Mouse (Mus musculus) neural tube, embryonic 15.5 days (tissue): ENCODE measurements around the gene Larp4b. TPM values are rescaled to one million over a fixed set of nuclear protein-coding genes. Genes with fewer than 3 reads are reported as not detected.
A peak's percentile ranks its signal among the peaks of the same experiment; 100 is the strongest.

Experiments
- ATAC-seq: fragments of 200-750 bp; cut with Nextera tagmentation; 2 replicates; pipeline ENCODE4 v1.8.0; 2017; ENCODE audit warnings: mild to moderate bottlenecking, moderate TSS enrichment, moderate library complexity; ENCODE audit not compliant: low FRiP score
- H3K27ac ChIP-seq: fragments of 300-500 bp; sonication (generic); replicated peaks from 2 replicates; pipeline ENCODE4 v1.5.1; 2015; ENCODE audit warnings: mild to moderate bottlenecking, inconsistent platforms
- H3K27me3 ChIP-seq: fragments of 300-500 bp; sonication (generic); replicated peaks from 2 replicates; pipeline ENCODE4 v1.6.1; 2015; ENCODE audit warnings: inconsistent platforms
- H3K36me3 ChIP-seq: fragments of 300-500 bp; sonication (generic); 2 replicates; pipeline ENCODE4 v1.6.1; 2015; ENCODE audit warnings: inconsistent platforms
- H3K4me1 ChIP-seq: fragments of 300-500 bp; sonication (generic); 2 replicates; pipeline ENCODE4 v1.6.1; 2015; ENCODE audit warnings: inconsistent platforms
- H3K4me2 ChIP-seq: fragments of 300-500 bp; sonication (generic); 2 replicates; pipeline ENCODE4 v1.6.1; 2015; ENCODE audit warnings: inconsistent platforms, mild to moderate bottlenecking, moderate library complexity
- H3K4me3 ChIP-seq: fragments of 300-500 bp; sonication (generic); replicated peaks from 2 replicates; pipeline ENCODE4 v1.5.1; 2015; ENCODE audit warnings: mild to moderate bottlenecking, inconsistent platforms
- H3K9ac ChIP-seq: fragments of 300-500 bp; sonication (generic); replicated peaks from 2 replicates; pipeline ENCODE4 v1.6.1; 2015; ENCODE audit warnings: mild to moderate bottlenecking, inconsistent platforms
- H3K9me3 ChIP-seq: fragments of 300-500 bp; sonication (generic); replicated peaks from 2 replicates; pipeline ENCODE4 v1.6.1; 2016; ENCODE audit warnings: inconsistent platforms
- WGBS: fragments of 180-500 bp; shearing (Covaris S2); methylation state at CpG from one replicate; pipeline ENCODE4 v1.1.7; 2015; ENCODE audit warnings: mixed read lengths; 5-methylcytosine and 5-hydroxymethylcytosine counted together
- polyA plus RNA-seq: library from polyadenylated mRNA; unstranded; fragments of >200 nt; fragmentation: Nextera tagmentation; extraction: Ambion mirVana; gene quantifications from 2 replicates; pipeline ENCODE4 v1.2.1, GENCODE M21; 2015

Larp4b gene
- polyA plus RNA-seq, 1 experiment from 2014 or later = 32.7 TPM

DNA sequence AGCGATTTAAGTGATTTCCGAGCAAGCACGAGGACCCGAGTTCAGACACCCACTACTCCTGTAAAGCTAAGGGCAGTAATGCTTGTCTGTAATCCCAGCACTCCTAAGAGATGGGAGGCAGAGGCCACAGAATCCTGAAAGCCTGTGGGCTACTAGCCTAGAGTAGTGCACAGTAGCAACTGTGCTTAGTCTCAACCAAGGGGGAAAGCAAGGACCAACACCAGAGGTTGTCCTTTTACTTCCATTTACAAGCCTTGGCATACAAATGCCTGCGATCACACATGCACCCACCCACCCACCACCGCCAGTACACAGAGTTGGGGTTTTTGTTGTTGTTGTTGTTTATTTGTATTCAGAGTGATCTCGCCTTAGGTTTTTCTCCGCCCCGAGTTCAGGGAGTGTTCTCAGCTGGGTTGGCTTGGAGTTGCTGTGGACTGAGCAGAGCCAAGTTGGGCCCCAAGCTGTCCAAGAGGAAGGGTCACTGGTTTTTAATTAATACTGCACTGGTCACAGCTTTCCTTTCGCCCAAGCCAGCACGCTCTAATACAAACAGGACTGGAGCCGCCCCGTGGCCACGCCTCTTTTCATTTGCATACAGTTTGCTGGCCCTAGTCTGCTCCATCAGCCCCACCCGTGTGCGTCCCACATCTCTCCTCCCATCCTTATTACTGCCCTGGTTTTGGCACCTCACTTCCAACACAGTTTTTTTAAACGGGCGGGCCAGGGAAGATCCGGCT, 105.2 kb downstream of the Larp4b start:
- ATAC-seq = peak; percentile 55; the same call in 1 of the 2 replicates

GRCm38 (mm10) chr13:9199465-9199844, 105.8 kb downstream of the Larp4b start:
- Histone ChIP-seq H3K9me3 (no peaks in the 10 kb centered on the region), H3K9ac (no peak overlapping the region), H3K27ac (no peak overlapping the region), H3K4me1 (no peaks in the 10 kb centered on the region), H3K27me3 (no peaks in the 10 kb centered on the region), H3K4me2 (peak overlapping the region; percentile 45), H3K36me3 (no peaks in the 10 kb centered on the region), H3K4me3 (no peak overlapping the region)
- ATAC-seq = peak; percentile 21; the same call in 1 of the 2 replicates
- WGBS = 40% methylated on average over 2 of the region's 2 CpGs

More for the DNA sequence above, 105.2 kb downstream of the Larp4b start:
- no peak overlapping the region for H3K4me3 ChIP-seq
- H3K27ac ChIP-seq = no peak overlapping the region
- H3K36me3 ChIP-seq = no peaks in the 10 kb centered on the region
- no peak overlapping the region for H3K9ac ChIP-seq
- no peaks in the 10 kb centered on the region for H3K9me3 ChIP-seq
- H3K4me1 ChIP-seq = no peaks in the 10 kb centered on the region
- peak overlapping the region; percentile 45 for H3K4me2 ChIP-seq
- WGBS = 40% methylated on average over 19 of the region's 19 CpGs
- no peaks in the 10 kb centered on the region for H3K27me3 ChIP-seq

- no peak overlapping the region for H3K4me3 ChIP-seq
- ATAC-seq = no peak
- WGBS = 83% methylated on average over 9 of the region's 9 CpGs
- H3K9ac ChIP-seq = no peak overlapping the region
- H3K36me3 ChIP-seq = no peaks in the 10 kb centered on the region
- H3K4me2 ChIP-seq = no peak overlapping the region
- H3K27me3 ChIP-seq = no peaks in the 10 kb centered on the region
- H3K27ac ChIP-seq = no peak overlapping the region
- H3K4me1 ChIP-seq = no peaks in the 10 kb centered on the region
- no peaks in the 10 kb centered on the region for H3K9me3 ChIP-seq
Observed at GRCm38 (mm10) chr13:9222761-9223405, 129.2 kb downstream of the Larp4b start.

Other genes starting within 250 kb of the Larp4b start
- gene Wdr37, start 222.0 kb upstream of the Larp4b start, polyA plus RNA-seq = 44.5 and 48.2 TPM in 2 replicates
- gene Idi1, start 208.4 kb upstream of the Larp4b start, polyA plus RNA-seq = 103 and 107 TPM in 2 replicates
- not detected in 2 replicates for gene Gm9745, start 145.7 kb upstream of the Larp4b start, polyA plus RNA-seq
- not detected in 2 replicates for gene Idi2, start 141.0 kb upstream of the Larp4b start, polyA plus RNA-seq
- 60.0 and 67.8 TPM in 2 replicates for gene Gtpbp4, start 97.8 kb upstream of the Larp4b start, polyA plus RNA-seq
- 11.1 and 12.8 TPM in 2 replicates for gene Dip2c, start 182.6 kb downstream of the Larp4b start, polyA plus RNA-seq